Mouse (Mus musculus): ENCODE results near the gene Abcf1. TPM values are rescaled to one million over a fixed set of nuclear protein-coding genes. Genes with fewer than 3 reads are reported as not detected.
"Not testable (repeated sequence)": the region's sequence is repeated elsewhere in the genome, so short reads cannot be mapped to it uniquely, and the experiment has no call there.

Abcf1 gene
- polyA plus RNA-seq, 1 experiment from 2014 or later, result 113 TPM

- no peak overlapping the region for H3K27ac ChIP-seq
- 90% methylated on average over 2 of the region's 2 CpGs for WGBS
- H3K9me3 ChIP-seq, result no peaks in the 10 kb centered on the region
- H3K4me3 ChIP-seq, result no peak overlapping the region
- peaks cover 38% of the 10 kb centered on the region for H3K36me3 ChIP-seq
- no peak for ATAC-seq (ENCODE audit: insufficient number of reproducible peaks, insufficient read depth, low FRiP score, low TSS enrichment)
- H3K4me1 ChIP-seq, result peaks cover 11% of the 10 kb centered on the region
- H3K9ac ChIP-seq, result no peak overlapping the region
- H3K4me2 ChIP-seq (replicated peaks), result no peak overlapping the region
- H3K27me3 ChIP-seq, result no peaks in the 10 kb centered on the region
Measured at GRCm38 (mm10) chr17:35967621-35968020, 1.9 kb downstream of the Abcf1 start.

- peaks cover 78% of the 10 kb centered on the region for H3K36me3 ChIP-seq
- H3K4me1 ChIP-seq, result no peaks in the 10 kb centered on the region
- no peak overlapping the region for H3K9ac ChIP-seq
- no peak overlapping the region for H3K4me2 ChIP-seq (replicated peaks)
- ATAC-seq (ENCODE audit: insufficient number of reproducible peaks, insufficient read depth, low FRiP score, low TSS enrichment), result no peak
- H3K9me3 ChIP-seq, result no peaks in the 10 kb centered on the region
- H3K27me3 ChIP-seq, result no peaks in the 10 kb centered on the region
- no peak overlapping the region for H3K4me3 ChIP-seq
- WGBS, result 88% methylated on average over 10 of the region's 10 CpGs
- H3K27ac ChIP-seq, result no peak overlapping the region
Measured at GRCm38 (mm10) chr17:35963279-35963678, 6.3 kb downstream of the Abcf1 start.

DNA sequence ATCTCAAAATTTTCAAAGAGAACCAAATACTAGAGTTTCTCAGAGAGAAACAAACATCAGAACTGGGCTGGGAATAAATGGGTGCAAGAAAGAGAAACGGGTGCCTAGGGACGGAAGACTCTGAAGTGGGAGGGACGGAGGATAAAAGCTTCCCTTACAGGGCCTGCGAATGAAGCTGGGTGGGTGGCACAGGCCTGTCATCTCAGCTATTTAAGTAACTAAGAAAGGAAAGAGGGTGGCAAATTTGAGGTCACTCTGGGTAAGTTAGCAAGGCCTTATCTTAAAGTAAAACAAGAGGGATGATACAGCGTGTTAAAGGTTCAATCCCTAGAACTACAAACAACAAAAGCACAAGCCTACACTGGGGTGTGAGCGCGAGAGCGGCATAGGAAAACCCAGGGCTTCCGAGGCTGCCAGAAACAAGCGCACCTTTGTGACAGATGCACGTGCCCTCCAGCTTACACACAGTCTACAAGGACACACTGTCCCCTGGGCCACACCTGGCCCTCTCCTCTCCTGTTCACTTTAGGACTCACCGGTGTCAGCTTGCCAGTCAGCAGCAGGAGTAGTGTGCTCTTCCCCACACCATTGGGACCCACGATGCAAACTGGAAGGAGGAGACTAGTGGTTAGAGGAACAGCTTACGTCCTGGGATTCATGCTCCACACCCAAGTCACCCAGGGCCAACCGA is 10.9 kb downstream of the Abcf1 start:
- no peaks in the 10 kb centered on the region for H3K27me3 ChIP-seq
- H3K9ac ChIP-seq, result no peak overlapping the region
- no peaks in the 10 kb centered on the region for H3K9me3 ChIP-seq
- H3K4me1 ChIP-seq, result no peaks in the 10 kb centered on the region
- H3K4me2 ChIP-seq (replicated peaks), result no peak overlapping the region
- H3K4me3 ChIP-seq, result no peak overlapping the region
- no peak for ATAC-seq (ENCODE audit: insufficient number of reproducible peaks, insufficient read depth, low FRiP score, low TSS enrichment)
- WGBS, result 95% methylated on average over 15 of the region's 15 CpGs
- H3K27ac ChIP-seq, result no peak overlapping the region
- peaks cover 82% of the 10 kb centered on the region for H3K36me3 ChIP-seq

- H3K27ac ChIP-seq, result no peak overlapping the region
- H3K27me3 ChIP-seq, result no peaks in the 10 kb centered on the region
- no peak for ATAC-seq (ENCODE audit: insufficient number of reproducible peaks, insufficient read depth, low FRiP score, low TSS enrichment)
- 76% methylated on average over 8 of the region's 8 CpGs for WGBS
- H3K9me3 ChIP-seq, result no peaks in the 10 kb centered on the region
- H3K4me2 ChIP-seq (replicated peaks), result no peak overlapping the region
- no peak overlapping the region for H3K9ac ChIP-seq
- peaks cover 43% of the 10 kb centered on the region for H3K36me3 ChIP-seq
- H3K4me3 ChIP-seq, result no peak overlapping the region
- H3K4me1 ChIP-seq, result no peaks in the 10 kb centered on the region
Measured at GRCm38 (mm10) chr17:35954665-35955064, 14.9 kb downstream of the Abcf1 start.

DNA sequence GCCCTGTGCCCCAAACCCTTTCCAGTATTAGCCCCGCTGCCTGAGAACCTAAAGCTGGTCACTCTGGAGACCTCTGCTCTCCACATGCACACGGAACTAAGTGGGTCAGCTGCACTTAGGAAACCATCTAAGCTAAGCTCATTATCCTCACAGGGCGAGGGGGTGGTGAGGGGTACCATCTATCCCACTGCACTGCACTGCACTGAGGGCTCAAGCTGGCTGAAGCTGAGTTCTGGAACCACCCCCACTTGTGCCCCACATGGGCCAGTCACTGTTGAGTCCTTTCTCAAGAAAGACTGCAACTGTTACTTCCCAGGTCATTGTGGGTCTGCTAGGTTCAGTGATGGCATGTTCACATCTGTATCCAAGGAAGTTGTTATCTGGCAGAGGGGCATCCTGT is 17.0 kb downstream of the Abcf1 start:
- peaks cover 21% of the 10 kb centered on the region for H3K36me3 ChIP-seq
- H3K4me2 ChIP-seq (replicated peaks); H3K4me1 ChIP-seq; H3K27ac ChIP-seq; H3K9me3 ChIP-seq; H3K4me3 ChIP-seq; H3K27me3 ChIP-seq; H3K9ac ChIP-seq: not testable (repeated sequence)
- whole genome bisulfite sequencing, result 93% methylated on average over 3 of the region's 3 CpGs
- peak; percentile 56; the same call in 1 of the 2 replicates for ATAC-seq (ENCODE audit: insufficient number of reproducible peaks, insufficient read depth, low FRiP score, low TSS enrichment)

DNA sequence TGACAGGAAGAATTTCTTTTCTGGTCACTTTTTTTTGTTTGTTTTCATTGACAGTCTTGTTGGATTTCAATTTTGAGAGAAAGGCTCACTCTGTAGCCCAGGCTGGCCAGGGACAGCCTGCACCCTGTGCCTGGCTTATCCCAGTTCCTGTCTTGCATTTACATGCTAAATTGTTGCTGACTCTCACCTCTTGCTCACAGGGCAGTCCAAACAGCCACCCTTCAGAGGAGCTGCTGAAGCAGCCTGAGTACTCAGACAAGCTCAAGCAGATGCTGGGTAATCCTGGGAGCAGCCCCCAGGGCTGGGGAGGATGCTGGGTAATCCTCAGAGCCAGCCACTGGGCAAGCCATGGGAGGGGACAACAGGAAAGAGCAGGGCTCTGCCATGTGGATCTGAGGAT is 18.6 kb downstream of the Abcf1 start:
- H3K9ac ChIP-seq; H3K27ac ChIP-seq; ATAC-seq (ENCODE audit: insufficient number of reproducible peaks, insufficient read depth, low FRiP score, low TSS enrichment); H3K4me2 ChIP-seq (replicated peaks); H3K9me3 ChIP-seq; H3K36me3 ChIP-seq; H3K4me3 ChIP-seq; H3K27me3 ChIP-seq; H3K4me1 ChIP-seq: not testable (repeated sequence)

DNA sequence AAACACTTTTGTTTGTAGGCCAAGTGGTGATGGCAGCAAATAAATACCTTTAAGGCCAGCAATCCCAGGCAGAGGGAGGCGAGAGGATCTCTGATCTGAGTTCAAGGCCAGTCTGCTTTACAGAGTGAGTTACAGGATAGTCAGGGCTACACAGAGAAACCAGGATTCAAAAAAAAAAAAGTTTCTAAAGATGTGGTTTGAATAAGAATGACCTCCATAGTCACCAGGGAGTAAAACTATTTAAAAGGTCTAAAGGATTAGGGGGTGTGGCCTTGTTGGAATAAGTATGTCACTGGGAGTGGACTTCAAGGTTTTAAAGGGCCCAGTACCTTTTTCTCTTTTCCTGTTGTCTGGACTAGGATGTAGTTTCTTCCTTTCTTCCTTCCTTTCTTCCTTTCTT is 29.6 kb downstream of the Abcf1 start:
- H3K4me2 ChIP-seq (replicated peaks), result no peak overlapping the region
- no peaks in the 10 kb centered on the region for H3K9me3 ChIP-seq
- H3K4me1 ChIP-seq, result no peaks in the 10 kb centered on the region
- H3K27ac ChIP-seq, result no peak overlapping the region
- no peaks in the 10 kb centered on the region for H3K36me3 ChIP-seq
- H3K27me3 ChIP-seq, result no peaks in the 10 kb centered on the region
- ATAC-seq (ENCODE audit: insufficient number of reproducible peaks, insufficient read depth, low FRiP score, low TSS enrichment), result no peak
- no peak overlapping the region for H3K4me3 ChIP-seq
- 56% methylated on average over 1 of the region's 1 CpGs for WGBS
- no peak overlapping the region for H3K9ac ChIP-seq

DNA sequence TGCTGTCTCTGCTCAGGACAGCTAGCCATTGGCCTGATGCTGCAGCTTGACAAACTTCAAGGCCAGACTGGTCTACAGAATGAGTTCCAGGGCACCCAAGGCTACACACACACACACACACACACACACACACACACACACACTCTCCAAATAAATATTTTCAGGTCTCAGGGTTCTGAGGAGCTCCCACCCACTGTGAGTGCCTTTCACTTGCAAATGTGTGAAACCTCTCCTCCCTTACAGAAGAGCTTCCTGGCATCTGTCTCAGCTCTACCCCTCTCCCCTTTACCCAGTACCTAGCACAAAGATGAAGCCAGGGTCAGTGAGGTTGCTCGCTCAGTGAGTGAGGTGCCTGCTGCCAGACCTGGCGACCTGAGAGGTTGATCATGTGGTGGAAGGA is 30.5 kb downstream of the Abcf1 start:
- no peak overlapping the region for H3K27ac ChIP-seq
- no peak overlapping the region for H3K9ac ChIP-seq
- 65% methylated on average over 2 of the region's 2 CpGs for WGBS
- H3K4me1 ChIP-seq, result no peaks in the 10 kb centered on the region
- H3K4me3 ChIP-seq, result no peak overlapping the region
- no peaks in the 10 kb centered on the region for H3K36me3 ChIP-seq
- ATAC-seq (ENCODE audit: insufficient number of reproducible peaks, insufficient read depth, low FRiP score, low TSS enrichment), result no peak; the same call in 1 of the 2 replicates
- H3K9me3 ChIP-seq, result no peaks in the 10 kb centered on the region
- H3K27me3 ChIP-seq, result no peaks in the 10 kb centered on the region
- no peak overlapping the region for H3K4me2 ChIP-seq (replicated peaks)

DNA sequence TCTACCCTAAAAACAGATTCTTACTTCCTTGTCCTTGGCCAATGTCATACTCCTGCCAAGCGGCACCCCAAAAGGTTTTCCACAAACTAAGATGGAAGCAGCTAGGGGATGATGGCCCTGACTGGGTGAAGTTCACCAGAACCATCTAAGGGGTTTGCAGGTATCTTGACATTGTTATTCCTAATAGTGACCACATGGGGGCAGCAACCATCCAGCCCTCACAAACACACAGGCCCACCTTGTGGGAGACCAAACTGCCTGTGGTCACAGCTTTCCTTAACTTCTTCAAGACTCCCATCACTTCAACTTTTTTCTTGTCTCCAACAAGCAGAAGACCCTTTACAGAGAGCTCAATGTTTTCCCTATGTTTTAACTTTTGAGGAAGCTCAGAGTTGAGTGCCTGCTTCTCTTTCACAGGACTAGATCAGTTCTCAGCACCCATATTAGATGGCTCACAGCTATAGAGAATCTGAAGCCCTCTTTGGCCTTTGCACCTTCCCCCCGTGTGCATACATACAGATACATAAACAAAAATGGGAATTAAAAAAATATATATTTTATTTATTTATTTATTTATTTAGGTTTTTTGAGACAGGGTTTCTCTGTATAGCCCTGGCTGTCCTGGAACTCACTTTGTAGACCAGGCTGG is 31.7 kb downstream of the Abcf1 start:
- Histone ChIP-seq H3K27me3 (no peaks in the 10 kb centered on the region), H3K27ac (no peak overlapping the region), H3K9ac (no peak overlapping the region), H3K9me3 (no peaks in the 10 kb centered on the region), H3K4me2 (replicated peaks) (no peak overlapping the region), H3K36me3 (0 out of 2 replicates have a peak, but pooled peaks cover under 1% of the 10 kb centered on the region), H3K4me3 (no peak overlapping the region), H3K4me1 (no peaks in the 10 kb centered on the region)
- ATAC-seq (ENCODE audit: insufficient number of reproducible peaks, insufficient read depth, low FRiP score, low TSS enrichment), result no peak
- WGBS, result 33% methylated on average over 2 of the region's 2 CpGs

- H3K4me3 ChIP-seq; H3K4me1 ChIP-seq; H3K27me3 ChIP-seq; H3K4me2 ChIP-seq (replicated peaks); ATAC-seq (ENCODE audit: insufficient number of reproducible peaks, insufficient read depth, low FRiP score, low TSS enrichment); H3K9me3 ChIP-seq; H3K27ac ChIP-seq; H3K9ac ChIP-seq: not testable (repeated sequence)
- WGBS, result 85% methylated on average over 14 of the region's 14 CpGs
- H3K36me3 ChIP-seq, result peaks cover 11% of the 10 kb centered on the region
Measured at GRCm38 (mm10) chr17:35935763-35936162, 33.8 kb downstream of the Abcf1 start.

DNA sequence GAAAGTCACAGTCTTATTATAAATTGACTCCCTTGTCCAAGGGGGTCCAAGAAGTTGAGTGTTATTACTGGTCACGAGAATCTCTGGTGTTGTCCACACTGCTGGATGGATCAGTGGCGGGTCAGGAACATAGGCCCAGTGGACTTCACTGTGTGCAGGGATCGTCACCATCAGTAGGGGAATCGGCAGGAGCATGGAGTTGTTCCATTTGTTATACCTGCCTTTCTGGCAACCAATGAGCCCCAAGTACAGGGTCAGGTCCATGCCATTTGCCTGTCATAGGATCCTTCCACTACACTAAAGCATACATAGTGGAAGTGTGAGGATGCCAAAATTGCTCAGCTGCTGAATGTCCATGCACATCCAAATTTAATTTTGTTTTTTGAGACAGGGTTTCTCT is 37.0 kb downstream of the Abcf1 start:
- Histone ChIP-seq H3K27me3 (no peaks in the 10 kb centered on the region), H3K9ac (no peak overlapping the region), H3K9me3 (no peaks in the 10 kb centered on the region), H3K27ac (no peak overlapping the region), H3K4me2 (replicated peaks) (no peak overlapping the region), H3K36me3 (peaks cover 43% of the 10 kb centered on the region), H3K4me3 (no peak overlapping the region), H3K4me1 (no peaks in the 10 kb centered on the region)
- 87% methylated on average over 4 of the region's 4 CpGs for WGBS
- no peak for ATAC-seq (ENCODE audit: insufficient number of reproducible peaks, insufficient read depth, low FRiP score, low TSS enrichment)

- Histone ChIP-seq H3K4me1 (no peaks in the 10 kb centered on the region), H3K9me3 (no peaks in the 10 kb centered on the region), H3K36me3 (peaks cover 60% of the 10 kb centered on the region), H3K27ac (no peak overlapping the region), H3K9ac (no peak overlapping the region), H3K4me3 (no peak overlapping the region), H3K27me3 (no peaks in the 10 kb centered on the region), H3K4me2 (replicated peaks) (no peak overlapping the region)
- peak; percentile 24; the same call in 1 of the 2 replicates for ATAC-seq (ENCODE audit: insufficient number of reproducible peaks, insufficient read depth, low FRiP score, low TSS enrichment)
- WGBS, result 94% methylated on average over 12 of the region's 12 CpGs
Measured at GRCm38 (mm10) chr17:35930627-35931026, 38.9 kb downstream of the Abcf1 start.

Data from embryonic facial prominence, embryonic 12.5 days (tissue).